Mouse (Mus musculus) urinary bladder, postnatal 14 days (tissue): ENCODE results near the gene N4bp2.
"Not testable (repeated sequence)": the region's sequence is repeated elsewhere in the genome, so short reads cannot be mapped to it uniquely, and the experiment has no call there.

Experiments used
- DNase-seq: peaks from one replicate; pipeline ENCODE4 v3.0.0; 2021; ENCODE audit warnings: low spot score

The N4bp2 gene

GRCm38 (mm10) chr5:65763088-65763915, at the start of gene N4bp2:
N4bp2 (plus strand) TSS chr5:65763521.
- peak; percentile 69 for DNase-seq

- no peak for DNase-seq
Measured at GRCm38 (mm10) chr5:65715084-65715483, 48.2 kb upstream of the N4bp2 start.

- no peak for DNase-seq
Measured at GRCm38 (mm10) chr5:65717063-65717902, 46.0 kb upstream of the N4bp2 start.

GRCm38 (mm10) chr5:65717903-65718211, 45.5 kb upstream of the N4bp2 start:
- DNase-seq = not testable (repeated sequence)

GRCm38 (mm10) chr5:65718368-65718767, 45.0 kb upstream of the N4bp2 start:
- DNase-seq = peak; percentile 45

- peak; percentile 67 for DNase-seq
Measured at GRCm38 (mm10) chr5:65724311-65725054, 38.8 kb upstream of the N4bp2 start.

- no peak for DNase-seq
Measured at GRCm38 (mm10) chr5:65731173-65732007, 31.9 kb upstream of the N4bp2 start.

GRCm38 (mm10) chr5:65735601-65736000, 27.7 kb upstream of the N4bp2 start:
- DNase-seq = no peak

GRCm38 (mm10) chr5:65739366-65739765, 24.0 kb upstream of the N4bp2 start:
- DNase-seq = no peak

GRCm38 (mm10) chr5:65746908-65747307, 16.4 kb upstream of the N4bp2 start:
- peak; percentile 44 for DNase-seq

GRCm38 (mm10) chr5:65748386-65748785, 14.9 kb upstream of the N4bp2 start:
- no peak for DNase-seq

GRCm38 (mm10) chr5:65748880-65749279, 14.4 kb upstream of the N4bp2 start:
- DNase-seq = no peak

- DNase-seq = no peak
Measured at GRCm38 (mm10) chr5:65752021-65752420, 11.3 kb upstream of the N4bp2 start.

- no peak for DNase-seq
Measured at GRCm38 (mm10) chr5:65755859-65756258, 7.5 kb upstream of the N4bp2 start.

- no peak for DNase-seq
Measured at GRCm38 (mm10) chr5:65757110-65757509, 6.2 kb upstream of the N4bp2 start.

- DNase-seq = no peak
Measured at GRCm38 (mm10) chr5:65760041-65760440, 3.3 kb upstream of the N4bp2 start.

- no peak for DNase-seq
Measured at GRCm38 (mm10) chr5:65760599-65760998, 2.7 kb upstream of the N4bp2 start.

GRCm38 (mm10) chr5:65761020-65761419, 2.3 kb upstream of the N4bp2 start:
- no peak for DNase-seq

- DNase-seq = no peak
Measured at GRCm38 (mm10) chr5:65761921-65762320, 1.4 kb upstream of the N4bp2 start.

- no peak for DNase-seq
Measured at GRCm38 (mm10) chr5:65762686-65763085, 635 bp upstream of the N4bp2 start.

GRCm38 (mm10) chr5:65763916-65764785, 830 bp downstream of the N4bp2 start:
- DNase-seq = peak; percentile 87
